Mouse (Mus musculus): Measurements from ENCODE around the gene Tead2.
A peak's percentile ranks its signal among the peaks of the same experiment; 100 is the strongest.
"Not testable (repeated sequence)": the region's sequence is repeated elsewhere in the genome, so short reads cannot be mapped to it uniquely, and the experiment has no call there.

Tead2 gene

GRCm38 (mm10) chr7:45228548-45228947 is 13.0 kb downstream of the Tead2 start:
- DNase-seq (ENCODE audit: low spot score): no peak

GRCm38 (mm10) chr7:45229046-45229445 is 13.5 kb downstream of the Tead2 start:
- no peak for DNase-seq (ENCODE audit: low spot score)

GRCm38 (mm10) chr7:45229459-45230203 is 14.1 kb downstream of the Tead2 start:
- no peak for DNase-seq (ENCODE audit: low spot score)

- no peak for DNase-seq (ENCODE audit: low spot score)
These were observed 15.6 kb downstream of the Tead2 start for GRCm38 (mm10) chr7:45231192-45231591.

DNA sequence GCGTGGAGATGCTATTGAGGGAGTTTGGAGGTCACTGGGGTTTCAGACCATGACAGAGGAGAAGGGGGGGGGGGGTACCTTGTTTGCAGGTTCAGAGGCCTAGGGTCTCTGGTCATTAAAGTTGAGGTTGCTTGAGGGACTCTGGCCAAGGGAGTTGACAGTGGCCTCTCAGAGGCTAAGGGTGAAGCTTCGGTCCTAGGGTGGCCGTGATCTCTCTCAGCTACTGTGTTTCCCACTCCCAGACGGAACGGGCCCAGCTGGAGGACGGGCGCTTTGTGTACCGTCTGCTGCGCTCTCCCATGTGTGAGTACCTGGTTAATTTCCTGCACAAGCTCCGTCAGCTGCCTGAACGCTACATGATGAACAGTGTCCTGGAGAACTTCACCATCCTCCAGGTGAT is 16.4 kb downstream of the Tead2 start:
- DNase-seq (ENCODE audit: low spot score): no peak

- DNase-seq (ENCODE audit: low spot score): no peak
These were observed 17.3 kb downstream of the Tead2 start for GRCm38 (mm10) chr7:45232716-45233465.

DNA sequence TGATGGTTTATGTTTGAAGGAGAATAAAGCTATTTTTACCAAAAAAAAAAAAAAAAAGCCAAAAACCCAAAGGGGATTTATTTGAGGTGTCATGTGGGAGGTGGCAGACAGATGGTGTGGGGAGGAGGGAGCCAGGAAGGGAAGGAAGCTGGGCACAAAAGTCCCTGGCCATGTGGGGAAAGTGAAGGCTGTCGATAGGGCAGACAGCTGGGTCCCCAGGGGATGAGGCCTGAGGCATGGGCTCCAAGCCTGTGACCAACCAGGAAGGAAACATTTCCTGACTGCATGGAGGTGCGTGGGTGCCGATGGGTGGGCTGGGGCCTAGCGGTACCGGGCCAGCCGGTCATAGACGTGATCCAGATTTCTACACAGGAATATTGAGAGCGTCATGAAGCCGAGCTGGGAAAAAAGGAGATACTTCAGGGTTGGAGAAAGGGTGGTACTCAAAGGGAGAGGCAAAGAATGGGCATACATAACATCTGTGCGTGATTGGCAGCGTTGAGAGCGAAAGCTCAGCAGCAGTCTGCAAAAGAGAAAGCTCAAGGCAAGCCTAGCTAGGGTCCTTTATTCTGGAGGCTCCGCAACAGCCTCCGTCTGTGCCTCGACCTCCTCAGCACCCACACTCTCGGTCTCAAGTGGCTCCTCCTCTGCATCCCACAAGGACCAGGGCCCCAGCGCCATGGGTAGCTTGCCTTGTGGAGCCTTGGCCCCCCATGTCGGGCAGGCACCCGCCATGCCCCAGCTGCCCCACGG is 18.2 kb downstream of the Tead2 start:
- no peak for DNase-seq (ENCODE audit: low spot score)

DNA sequence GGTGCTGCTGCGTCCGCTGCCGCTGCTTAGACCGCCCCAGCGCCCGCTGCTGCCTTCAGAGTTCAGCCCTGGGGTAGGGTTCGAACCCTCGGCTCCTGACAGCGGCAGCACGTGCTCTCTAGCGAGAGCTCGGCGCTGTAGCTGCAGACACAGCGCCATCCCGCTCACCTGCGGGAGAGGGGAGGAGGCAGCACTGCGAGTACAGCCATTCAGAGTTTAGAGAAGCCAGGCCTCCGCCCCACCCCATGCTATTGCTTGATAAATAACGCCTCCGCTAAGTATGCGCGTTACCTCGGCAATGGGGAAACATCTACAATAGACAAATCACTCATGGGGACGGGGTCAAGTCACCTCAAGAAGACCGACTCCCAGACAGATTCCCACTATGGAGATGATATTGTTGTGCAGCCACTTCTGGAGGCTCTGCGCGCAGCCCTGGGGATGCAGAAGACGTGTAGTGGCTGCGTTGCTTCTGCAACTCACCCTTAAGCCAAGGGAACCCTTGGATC is 18.8 kb downstream of the Tead2 start:
- no peak for DNase-seq (ENCODE audit: low spot score)

DNA sequence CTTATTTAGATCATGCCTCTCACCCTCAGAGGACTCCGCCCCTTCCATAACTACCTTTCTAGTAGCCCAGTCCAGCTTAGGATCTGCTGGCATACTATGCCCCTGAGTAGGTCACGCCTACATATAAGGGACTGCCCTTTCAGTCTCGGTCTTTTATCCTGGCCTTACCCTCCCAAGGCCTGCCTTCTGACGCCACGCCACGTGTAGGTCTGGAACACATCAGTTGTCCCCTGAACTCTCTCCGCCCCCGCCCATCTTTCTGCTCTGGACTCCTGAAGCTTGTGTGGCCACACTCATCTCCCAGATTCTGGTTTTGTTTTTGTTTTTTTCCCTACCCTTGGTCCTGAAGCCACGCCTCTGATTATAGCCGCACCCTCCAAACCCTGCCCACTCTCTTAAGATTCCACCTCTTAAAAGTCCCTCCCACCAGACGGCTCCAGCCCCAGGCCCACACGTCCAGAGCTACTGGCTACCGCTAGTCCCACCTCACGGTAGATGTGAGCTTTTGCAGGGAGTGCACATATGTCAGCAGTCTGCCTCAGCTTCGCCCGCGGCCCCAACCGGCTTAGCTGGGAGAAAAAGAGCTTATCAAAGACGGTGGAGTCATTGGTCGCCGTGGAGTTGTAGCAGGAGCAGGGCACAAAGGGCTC is 19.5 kb downstream of the Tead2 start:
- DNase-seq (ENCODE audit: low spot score): no peak

- DNase-seq (ENCODE audit: low spot score): no peak
These were observed 20.2 kb downstream of the Tead2 start for GRCm38 (mm10) chr7:45235656-45236180.

- DNase-seq (ENCODE audit: low spot score): no peak
These were observed 22.5 kb downstream of the Tead2 start for GRCm38 (mm10) chr7:45237747-45238699.

GRCm38 (mm10) chr7:45238723-45239496 is 23.4 kb downstream of the Tead2 start, which contains the start of gene Cd37:
Cd37 (minus strand) TSS chr7:45239115.
- no peak for DNase-seq (ENCODE audit: low spot score)

DNA sequence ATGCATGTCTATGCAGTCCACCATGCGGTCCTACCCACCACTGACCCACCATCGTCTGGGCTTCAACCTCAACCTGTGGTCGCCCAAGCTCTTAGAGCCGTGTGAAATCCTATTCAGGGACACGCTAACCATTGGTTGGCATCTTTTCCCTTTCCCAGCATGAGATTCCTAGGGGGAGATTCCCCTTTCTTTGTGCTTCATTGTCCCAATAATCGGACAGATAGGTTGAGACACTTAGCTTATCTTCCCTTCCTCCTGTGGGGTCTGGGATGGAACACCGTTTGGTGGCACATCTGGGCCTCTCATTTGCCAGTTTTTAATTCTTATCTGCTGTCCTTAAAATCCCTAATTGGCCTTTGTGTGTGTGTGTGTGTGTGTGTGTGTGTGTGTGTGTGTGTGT is 24.6 kb downstream of the Tead2 start:
- no peak for DNase-seq (ENCODE audit: low spot score)

DNA sequence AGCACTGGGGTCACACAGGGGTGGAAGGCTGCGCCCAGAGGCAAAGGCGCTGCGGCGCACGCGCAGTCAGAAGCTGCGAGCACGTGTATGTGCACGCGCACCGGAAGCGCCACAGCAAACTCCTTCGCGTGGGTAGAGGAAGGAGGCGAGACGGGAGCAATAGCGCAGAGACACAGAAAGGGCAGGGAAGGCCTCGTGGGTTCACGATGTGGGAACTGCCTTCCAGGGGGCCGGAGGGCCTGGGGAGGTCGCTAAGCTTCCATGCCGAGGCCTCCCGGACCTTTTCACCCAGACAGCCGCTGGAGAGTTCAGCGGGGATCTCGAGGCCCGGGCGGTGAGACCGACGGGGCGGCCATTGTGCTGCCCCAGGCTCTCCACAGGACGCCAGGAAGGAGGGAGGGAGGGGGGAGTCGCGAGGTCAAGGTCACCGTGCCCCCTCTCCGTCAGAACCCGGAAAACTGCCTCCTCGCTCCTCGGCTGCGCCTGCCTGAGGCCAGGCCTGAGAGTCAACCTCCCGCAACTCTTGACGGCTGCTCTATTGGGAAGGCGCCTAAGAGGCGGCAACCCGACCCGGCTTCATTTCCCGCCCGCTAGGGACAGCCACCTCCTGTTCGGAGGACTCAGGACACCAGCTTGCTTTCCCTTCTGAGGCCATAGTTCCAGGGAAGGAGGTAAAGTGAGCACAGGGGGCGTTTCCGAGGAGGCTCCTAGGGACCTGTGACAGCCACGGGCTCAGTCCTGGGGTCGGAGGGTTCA is 25.3 kb downstream of the Tead2 start, which contains the start of gene Slc6a16:
Slc6a16 (plus strand) TSS at position 453 of the 756 bp plus-strand sequence.
- peak; percentile 37 for DNase-seq (ENCODE audit: low spot score)

- no peak for DNase-seq (ENCODE audit: low spot score)
These were observed 25.8 kb downstream of the Tead2 start for GRCm38 (mm10) chr7:45241389-45241749.

DNA sequence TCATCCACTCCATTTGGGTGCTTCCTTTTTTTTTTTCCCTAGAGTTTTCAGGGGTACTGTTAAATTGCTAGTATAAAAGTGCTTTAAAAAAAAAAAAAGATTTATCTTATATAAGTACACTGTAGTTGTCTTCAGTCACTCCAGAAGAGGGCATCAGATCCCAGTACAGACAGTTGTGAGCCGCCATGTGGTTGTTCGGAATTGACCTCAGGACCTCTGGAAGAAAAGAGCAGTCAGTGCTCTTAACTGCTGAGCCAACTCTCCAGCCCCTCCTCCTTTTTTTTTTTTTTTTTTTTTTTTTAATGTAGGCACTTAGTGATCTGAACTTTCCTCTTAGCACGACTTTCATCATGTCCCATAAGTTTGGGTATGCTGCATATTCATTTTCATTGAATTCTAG is 32.1 kb downstream of the Tead2 start:
- no peak for DNase-seq (ENCODE audit: low spot score)

- no peak for DNase-seq (ENCODE audit: low spot score)
These were observed 38.3 kb downstream of the Tead2 start for GRCm38 (mm10) chr7:45253806-45254205.

- DNase-seq (ENCODE audit: low spot score): not testable (repeated sequence)
These were observed 40.3 kb downstream of the Tead2 start for GRCm38 (mm10) chr7:45255822-45256221.

Data from ovary, adult 18-20 months (tissue).